Mouse (Mus musculus): ENCODE data around the gene Hunk.

Gene Hunk

DNA sequence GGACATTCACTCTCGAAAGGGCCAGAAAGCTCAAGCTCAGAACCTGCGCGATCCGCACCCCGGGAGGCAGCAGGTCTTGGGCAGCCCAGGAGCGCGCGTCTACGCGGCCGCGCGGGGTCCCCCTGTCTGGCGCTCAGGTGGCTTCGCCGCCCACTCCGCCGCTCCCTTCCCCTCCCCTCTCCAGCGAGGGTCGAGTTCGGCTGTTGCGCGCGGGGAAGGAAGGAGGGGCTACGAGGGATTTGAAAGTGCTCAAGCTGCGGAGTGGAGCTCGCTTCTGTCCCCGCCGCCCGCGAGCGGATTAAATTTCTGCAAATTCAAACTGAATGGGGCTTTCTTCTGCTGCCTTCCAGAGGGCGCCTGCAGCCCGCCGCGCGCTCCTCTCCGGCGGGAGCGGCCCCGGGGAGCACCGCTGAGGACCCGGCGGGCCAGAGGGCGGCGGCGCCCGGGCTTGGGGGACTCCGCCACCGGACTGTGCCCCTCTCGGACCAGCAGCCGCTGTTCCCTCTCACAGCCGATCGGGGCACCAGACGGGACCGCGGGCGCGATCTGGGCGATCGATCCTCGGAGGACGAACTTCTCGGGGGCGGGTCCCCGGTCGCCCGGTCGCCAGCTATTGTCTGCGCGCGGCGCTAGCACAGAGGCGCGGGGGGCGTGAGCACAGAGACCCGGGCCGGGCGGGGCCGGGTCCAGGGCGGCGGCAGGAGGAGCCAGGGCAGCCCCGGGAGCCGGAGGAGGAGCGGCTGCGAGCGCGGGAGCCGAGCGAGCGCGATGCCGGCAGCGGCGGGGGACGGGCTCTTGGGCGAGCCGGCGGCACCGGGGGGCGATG, at the start of gene Hunk:
TSS of gene Hunk (plus strand) at position 326 of the 826 bp plus-strand sequence.
- DNase-seq: peak in 1 of 2 experiments; percentile 49

DNA sequence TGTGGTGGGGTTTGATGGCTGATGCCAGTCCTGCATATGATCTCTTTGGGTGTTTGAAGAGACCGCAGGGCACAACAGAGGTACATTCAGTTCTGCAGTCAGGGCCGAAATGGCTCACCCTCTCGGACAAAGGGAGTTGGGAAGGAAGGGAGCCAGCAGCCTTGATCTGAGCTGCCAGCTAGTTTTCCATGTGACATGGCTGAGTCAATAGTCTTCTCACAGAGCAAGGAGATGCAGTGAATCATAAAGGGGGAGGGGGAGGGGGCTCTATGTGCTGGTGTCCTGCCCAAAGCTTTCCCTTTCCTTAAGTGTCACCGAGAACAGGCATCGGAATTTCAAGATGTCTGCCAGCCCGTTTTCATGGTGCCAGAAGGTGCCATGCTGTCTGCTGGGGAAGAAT, 46.8 kb upstream of the Hunk start:
- DNase-seq: no peak

DNA sequence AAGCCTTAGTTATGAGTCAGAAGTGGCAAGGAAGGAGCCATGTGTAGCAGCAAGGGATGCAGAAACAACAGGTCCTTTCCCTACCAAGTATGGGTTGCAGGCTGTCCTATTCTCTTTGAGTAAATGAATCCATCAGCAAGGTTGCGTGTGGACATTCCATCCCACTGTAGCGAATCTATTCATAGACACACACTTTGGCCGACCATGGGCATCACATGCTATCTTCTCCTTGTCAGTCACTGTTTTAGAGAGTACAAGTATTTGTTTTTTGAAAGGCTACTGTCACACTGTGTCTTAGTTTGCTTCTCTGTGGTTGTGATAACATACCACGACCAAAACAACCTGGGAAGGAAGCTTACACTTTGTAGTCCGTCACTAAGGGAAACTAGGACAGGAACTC, 44.7 kb upstream of the Hunk start:
- no peak for DNase-seq

DNA sequence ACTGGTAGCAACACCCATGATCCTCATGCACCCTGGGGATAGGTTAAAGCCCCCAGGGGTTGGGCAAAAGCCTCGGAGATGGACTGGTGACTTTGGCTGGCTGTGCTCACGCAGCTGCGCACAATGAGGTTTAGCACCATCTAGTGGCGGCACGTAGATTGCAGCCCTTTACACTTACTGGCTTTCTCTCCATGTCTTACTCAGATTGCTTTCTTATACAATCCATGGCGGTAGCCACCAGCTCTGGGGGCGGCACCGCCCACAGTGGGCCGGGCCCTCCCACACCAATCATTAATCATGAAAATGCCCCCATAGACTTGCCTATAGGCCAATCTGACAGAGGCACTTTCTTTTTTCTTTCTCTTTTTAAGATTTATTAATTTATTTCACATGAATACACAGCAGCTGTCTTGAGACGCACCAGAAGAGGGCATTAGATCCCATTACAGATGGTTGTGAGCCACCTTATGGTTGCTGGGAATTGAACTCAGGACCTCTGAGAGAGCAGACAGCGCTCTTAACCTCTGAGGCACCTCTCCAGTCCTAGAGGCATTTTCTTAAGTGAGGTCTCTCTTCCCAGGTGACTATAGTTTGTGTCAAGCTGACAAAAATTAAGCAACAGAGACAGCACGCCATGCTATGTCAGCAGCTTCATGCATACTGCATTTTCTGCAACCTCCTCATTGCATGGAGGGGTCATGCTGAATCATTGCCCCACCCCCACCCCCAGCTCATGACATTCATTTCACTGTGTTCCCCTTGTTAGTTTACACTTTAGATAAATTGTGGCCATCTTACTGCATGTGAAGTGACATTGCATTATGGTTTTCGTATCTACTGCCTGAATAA, 35.9 kb upstream of the Hunk start:
- DNase-seq: peak; percentile 60 to 80

DNA sequence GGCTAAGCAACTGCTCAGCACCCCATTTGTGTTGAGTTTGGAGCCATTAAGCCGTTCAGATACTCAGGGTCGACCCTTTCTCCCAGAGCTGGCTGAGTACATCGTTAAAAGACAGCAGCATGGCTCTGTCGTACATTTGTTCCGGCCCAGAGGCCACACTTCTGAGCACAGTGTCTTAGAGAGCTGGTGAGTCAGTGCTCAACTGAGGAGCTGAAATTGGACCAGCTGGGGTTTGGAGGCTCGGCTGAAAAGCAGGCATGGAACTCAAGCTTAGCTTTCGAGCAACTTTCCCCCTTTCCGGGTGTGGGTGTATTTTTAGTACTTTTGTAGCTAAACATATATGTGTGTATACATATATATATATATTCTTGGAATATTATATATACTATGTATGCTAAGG, 34.1 kb upstream of the Hunk start:
- DNase-seq: no peak

DNA sequence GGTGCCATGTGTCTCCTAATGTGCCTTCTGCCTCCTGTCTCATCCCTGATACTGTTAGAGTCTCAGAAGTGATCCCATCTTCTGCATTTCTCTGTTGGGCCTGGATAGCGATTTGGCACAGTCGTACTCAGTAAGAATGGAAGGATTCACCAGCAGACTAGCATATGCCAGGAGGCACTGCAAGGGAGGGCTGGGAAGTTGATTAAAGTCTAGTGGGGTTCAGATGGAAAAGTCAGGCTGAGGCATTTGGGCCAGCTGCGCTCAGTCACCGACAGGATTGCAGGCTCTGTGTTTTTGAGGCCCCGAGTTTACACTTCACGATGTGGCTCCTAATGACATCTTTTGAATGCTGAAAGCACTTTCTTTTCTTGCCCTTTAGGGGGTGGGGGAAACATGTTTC, 33.1 kb upstream of the Hunk start:
- DNase-seq: no peak

DNA sequence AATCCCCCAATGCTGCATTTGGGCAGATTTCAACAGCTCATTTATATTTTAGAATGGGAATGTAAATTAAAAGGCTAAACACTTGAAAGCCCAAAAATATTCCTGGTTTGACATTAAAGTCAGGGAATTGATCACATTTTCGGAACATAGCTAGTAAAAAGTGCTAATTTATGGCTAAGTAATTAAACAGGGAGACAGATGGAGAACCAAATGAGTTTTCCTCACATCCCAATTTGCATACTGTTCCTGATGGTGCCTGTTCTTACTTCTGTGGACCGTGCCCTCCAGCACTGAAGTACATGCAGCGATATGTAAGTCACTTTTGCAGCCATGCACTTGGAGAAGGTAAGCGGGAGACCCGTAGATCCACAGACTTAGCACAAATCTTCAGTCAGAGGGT, 32.7 kb upstream of the Hunk start:
- DNase-seq: no peak

DNA sequence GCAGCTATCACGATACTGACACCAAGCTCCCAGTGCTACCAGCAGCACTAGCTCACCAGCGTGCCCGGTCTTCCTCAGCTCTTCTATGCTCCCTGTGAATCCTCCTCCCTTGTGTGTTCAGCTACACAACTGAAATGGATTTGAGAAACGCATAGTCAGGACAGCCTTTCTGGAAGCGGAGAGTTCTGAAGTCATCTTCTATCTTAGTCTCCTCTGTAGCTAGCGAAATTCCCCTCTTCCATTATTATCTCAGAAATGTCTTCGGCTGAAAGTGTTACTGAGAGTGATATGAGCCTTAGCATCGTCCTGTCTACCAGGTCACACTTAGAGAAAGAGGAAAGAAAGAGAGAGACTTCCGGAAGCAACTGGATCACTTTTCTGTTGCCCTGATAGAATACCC, 26.5 kb upstream of the Hunk start:
- DNase-seq: no peak

DNA sequence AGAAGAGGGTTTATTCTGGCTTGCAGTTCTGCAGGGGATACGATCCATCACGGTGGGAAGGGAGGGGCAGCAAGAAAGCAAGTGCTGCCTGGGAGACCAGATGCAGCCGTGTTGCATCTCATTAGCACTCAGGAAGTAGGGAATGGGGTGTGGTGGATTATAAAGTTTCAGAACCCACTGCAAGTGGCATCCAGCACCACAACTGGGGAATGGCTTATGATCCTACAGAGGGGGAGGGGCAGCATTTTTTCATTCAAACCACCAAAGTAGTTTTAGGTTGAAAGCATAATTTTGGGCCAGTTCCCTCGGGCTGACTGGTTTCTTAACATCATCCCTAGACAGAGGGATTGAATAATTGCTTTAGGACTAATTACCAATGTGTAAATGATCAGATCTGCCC, 26.1 kb upstream of the Hunk start:
- no peak for DNase-seq

DNA sequence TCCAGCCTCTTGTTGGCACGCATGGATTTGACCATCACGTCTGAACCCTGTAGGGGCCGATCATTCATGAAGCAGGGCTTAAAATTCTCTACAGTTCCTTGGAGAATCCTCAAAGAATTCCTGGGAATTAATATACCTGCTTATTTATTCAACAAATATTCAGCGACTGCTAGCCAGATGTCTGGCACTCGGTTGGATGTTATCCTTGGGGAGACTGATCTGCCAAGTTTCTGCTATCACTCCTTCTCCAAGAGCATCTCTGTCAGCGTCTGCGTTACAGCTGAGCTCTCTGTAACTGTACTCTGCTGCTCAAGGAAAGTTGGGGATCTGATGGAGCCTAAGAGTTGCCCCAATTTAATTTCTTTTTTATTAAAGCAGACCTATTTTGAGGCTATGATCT, 25.5 kb upstream of the Hunk start:
- no peak for DNase-seq

DNA sequence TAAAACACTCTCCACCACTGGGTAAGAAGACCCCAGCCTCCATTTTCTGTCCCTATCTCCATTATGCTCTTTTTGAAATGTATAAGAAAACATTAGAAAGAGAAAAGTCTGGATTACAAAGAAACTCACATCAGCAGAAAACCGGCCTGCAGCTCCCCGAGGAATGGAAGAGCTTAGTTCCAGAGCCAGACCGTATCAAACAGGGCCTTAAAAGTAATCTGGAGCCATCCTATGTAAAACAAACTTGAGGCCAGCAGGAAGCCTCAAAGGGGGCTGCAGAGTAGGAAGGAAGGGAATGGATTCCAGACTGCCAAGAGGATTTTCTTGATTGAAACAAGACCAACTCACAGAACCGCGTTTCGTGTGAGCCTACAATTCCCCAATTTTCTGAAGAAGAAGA, 22.9 kb upstream of the Hunk start:
- no peak for DNase-seq

DNA sequence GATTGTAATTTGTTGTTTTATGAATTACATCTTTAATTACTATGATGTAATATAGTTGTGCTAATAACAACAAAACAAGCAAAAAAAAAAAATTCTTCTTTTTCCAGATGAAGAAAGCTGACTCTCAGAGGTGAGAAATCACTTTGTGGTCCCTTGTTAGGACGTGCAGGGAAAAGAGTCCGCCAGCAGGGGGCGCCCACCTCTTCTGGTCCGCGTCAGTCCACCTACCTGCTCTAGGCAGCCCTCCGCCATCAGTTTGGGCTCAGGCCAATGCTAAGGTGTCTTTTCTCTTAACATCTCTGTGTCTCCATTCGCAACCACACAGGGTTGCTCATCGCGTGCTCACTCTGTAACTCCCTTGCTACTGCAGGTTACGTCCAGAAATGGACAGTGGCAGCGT, 5.9 kb upstream of the Hunk start:
- DNase-seq: peak; percentile 58 to 84

DNA sequence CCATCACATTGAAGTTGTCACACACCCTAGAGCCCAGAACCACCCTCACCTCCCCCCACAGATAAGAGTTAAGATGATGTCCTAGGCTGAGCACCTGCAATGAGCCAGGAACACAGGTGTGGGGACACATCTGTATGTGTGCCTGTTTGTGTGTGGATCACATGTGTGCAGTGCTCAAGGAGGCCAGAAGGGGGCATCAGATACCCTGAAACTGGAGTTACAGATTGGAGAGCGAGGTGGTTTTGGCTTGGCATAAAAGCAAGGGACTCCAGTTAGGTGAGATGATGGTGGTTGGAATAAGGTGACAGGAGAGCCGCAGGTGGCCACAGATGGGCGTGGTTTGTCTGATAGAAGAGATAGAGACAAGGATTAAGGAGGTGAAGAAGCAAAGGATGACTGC, 4.2 kb upstream of the Hunk start:
- no peak for DNase-seq

DNA sequence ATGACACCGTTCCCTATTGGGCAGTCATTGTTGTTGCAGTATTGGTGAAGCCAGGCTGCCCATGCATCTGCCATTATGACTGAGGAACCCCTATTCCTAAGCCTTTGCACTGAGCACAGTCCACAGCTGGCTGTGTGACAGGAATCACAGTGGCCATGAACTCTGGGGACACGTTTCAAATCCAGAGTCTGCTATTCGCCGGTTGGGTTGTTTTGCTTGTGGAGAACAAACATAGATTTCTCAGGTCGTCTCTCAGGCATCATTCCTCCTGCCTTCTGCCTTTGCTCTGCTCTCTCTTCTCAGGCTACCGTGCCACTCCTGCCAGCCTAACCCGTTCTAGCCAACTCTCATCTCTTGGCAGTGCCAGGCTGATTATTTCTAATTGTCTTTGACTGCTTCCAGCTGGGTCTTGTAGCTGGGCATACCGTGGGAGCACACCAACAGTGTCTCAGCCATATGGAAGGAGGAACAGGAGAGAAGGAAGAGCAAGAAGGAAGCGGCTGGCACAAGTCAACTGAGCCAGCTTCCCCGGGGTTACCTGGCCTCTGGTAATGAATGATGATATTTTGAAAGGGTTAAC, 3.0 kb upstream of the Hunk start:
- no peak for DNase-seq

DNA sequence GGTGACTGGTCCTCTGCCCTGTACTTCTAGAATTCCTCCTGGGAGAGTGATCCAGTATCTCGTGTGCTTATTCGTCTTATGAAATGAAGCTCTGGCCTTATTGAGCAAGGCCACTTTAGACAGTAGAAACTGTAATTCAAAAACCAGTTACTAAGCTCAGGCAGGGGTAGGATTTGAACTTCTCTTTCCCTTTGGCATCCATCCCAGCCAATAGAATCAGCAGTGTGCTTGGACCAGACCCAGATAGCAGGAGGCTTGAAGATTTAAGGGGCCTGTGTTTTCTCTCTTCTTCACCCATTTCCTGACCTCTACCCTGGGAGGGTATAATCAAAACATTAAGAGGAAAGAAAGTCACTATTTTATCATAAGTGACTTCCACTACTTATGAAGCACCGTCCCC, 1.8 kb upstream of the Hunk start:
- no peak for DNase-seq

DNA sequence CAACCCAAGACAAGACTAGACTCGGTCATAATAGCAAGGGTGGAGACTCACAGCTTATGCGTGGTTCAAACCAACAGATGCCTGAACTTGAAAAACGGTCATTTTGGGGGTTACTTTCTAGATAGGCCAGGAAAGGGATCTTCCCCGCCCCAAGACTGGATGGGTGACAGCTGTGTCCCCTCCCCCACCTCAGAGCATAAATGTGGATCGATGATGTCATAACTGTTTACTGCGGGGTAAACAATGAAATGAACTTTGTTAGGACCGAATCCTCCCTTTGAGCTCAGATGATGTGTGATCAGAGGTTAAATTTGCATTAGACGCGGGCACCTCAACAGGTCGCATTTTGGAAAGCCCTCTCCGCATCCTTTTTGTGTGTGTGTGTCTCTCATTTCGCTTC, 967 bp upstream of the Hunk start:
- DNase-seq: no peak

DNA sequence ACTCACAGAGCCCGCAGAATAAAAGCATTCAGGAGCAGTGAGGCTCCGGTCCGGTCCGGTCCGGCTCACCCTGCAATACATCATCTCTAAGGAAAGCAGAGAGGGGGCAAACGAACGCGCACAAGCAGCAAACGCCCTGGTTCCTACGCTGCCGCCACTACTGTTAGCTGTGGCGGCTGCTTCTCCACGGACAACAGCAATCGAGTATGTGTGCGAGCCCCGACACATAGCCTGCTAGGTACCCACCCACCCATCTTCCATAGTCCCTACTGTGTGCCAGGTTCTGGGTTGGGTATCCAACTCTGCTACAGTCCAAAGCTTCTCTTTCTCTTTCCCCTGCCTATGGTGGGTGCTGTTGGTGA, 506 bp upstream of the Hunk start:
- no peak for DNase-seq

DNA sequence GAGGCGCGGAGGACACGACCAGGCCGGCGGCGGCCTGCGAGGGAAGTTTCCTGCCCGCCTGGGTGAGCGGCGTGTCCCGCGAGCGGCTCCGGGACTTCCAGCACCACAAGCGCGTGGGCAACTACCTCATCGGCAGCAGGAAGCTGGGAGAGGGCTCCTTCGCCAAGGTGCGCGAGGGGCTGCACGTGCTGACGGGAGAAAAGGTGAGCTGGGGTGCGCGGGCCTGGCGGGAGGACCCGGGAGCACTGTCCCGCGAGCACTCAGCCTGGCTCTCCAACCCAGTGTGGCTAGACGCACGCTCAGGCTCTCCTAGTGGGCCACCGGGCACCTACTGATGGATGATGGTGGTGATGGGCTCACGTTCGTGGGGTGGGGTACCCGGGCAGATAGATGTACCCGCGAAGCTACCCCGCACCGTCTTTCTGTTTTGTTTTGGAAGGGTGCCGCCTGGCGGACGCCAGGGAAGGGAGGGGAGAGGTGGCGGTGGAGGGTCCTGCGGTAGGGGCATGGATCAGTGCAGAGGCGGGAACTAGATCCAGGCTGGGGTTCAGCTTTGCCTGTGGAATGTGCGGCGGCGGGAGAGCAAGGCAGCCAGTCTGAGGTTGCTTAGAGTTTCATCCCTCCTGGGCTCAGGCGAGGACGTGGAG, 824 bp downstream of the Hunk start:
- DNase-seq: peak in 1 of 2 experiments; percentile 38

DNA sequence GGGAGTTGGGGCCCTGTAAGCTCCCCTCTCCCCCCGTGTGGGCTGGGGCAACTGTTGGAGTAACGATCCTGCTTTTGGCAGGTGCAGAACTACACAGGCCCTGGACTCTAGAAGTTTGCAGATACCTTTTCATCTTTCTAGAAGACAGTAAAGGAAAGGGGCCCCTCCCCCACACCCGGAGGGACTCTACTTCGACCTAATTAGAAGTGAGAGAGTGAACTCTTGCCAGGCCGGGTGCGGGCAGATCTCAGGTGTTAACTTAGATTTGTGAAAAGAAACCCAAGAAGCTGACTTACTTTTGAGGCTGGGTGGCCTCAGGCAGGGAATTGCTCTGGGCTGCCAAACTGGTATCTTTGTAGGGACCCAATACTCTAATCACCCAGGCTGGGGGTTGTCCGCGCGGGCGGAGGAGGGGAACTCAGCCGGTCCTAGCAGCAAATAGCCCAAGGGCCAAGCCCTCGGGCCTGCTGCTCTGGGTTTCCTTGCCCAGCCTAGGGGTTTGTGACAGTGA, 1.4 kb downstream of the Hunk start:
- DNase-seq: peak; percentile 37 to 74

DNA sequence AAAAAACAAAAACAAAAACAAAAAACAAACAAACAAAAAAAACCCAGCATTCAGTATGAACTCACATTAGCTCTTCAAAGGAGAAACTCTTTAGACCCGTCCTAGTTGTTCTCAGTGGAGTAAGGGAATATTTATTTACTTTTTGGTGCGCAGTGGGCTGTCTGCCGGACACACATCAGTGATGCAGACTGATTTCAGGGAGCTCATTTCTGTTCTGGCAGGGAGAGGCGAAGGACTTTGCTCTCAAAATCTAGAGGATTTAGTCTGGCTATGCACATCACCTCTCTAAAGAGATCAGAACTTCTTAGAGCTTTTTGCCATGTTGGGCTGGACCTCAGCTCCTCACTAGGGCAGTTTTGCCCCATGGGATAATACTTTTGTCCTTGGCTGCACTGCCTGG, 2.1 kb downstream of the Hunk start:
- DNase-seq: peak; percentile 45 to 57

DNA sequence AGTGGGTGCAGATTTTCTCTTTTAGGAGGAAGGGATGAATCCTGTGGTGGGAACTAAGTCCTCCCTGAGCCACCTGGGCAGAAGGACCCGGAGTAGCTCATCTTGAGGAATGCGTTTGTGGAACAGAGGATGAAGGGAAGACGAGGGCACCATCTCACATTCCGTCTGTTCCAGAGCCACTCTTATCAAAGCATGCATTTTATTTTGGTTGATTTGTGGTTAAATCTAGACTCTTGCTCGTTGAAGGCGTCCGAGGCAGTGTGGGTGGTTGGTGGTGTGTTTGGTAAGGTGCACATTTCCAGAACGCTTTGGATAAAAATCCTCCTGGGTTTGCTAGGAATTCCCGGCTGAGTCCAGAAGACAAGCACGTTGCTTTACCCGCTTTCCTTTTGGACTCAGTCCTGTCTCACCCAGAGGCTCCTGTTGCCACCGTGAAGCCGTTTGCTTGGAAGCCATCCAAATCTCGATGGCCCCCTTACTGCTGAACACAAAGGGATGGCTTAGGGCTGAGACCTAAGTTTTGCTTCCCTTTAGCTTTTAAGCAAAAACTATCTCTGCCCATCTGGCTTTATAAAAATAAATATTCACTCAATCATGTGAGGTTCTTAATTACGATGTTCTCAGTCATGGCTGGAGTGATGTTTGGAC, 3.4 kb downstream of the Hunk start:
- no peak for DNase-seq

DNA sequence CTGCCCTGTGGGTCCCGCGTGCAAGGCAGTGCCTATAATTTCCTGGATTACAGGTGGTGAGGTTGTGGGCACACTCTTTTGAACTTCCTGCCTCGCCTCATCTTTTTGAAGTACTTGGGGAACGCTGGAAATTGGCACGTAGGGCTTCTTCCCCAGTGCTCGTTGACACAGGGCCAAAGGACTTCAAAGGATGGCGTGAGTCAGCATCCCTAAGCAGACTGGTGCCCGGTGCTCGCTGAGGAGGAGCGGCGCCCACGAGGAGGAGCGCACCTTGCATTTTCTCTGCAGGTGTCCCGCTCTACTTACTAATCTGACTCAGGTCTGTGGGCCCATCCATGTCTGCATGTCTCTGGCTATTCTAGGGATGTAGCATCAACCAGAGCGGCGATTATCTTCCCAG, 4.9 kb downstream of the Hunk start:
- DNase-seq: peak in 1 of 2 experiments; percentile 57

DNA sequence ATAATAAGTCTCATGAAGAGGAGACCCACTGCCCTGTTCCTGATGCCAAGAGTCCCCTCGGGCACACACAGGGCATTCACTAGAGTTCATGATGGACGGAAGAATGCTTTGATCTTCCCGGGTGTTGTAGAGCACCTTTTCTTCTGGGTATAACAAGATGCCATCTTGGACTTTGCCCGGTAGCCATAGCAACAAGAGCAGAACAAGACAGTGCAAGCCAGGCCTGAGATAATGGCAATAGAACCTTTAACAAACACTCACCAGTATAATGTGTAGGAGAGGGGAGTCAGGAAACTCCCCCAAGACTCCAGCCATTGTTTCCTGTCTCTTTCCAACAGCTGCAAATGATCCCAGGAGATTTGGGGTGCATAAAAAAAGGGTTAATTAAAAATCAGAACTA, 8.9 kb downstream of the Hunk start:
- DNase-seq: peak; percentile 61 to 76
